Mouse (Mus musculus) kidney, postnatal 36 days (tissue): Measurements from ENCODE around the gene Rnf151.

Experiments used
- DNase-seq, 2 experiments: peaks; one replicate each; pipeline ENCODE4 v3.0.0; 2021 to 2022; ENCODE audit warnings: mixed read lengths in 2 of 2

Rnf151 gene

DNA sequence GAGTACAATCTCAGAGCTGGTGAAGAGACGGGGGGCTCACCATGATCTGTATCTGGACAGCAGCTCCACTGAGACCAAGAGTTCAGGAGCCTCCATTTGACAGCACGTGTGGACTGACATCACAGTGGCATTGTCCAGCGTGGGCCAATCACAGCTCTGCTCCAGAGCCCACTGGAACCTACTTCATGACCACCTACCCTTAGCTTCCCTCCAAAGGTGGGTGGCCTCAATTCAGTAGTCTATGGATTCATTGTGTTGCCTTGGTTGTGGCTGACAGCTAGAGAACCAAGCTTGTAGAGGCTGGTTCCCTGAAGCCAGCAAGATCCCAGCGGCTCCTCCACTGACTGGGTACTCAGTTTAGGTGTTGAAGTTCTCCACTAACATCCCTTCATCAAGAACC, at the start of gene Rnf151, which contains the start of gene Rps2:
Gene Rnf151, minus strand, starts transcription at position 121 of the 400 bp plus-strand sequence.
Gene Rps2, plus strand, starts transcription at position 174 of the 400 bp plus-strand sequence.
- DNase-seq, result no peak

DNA sequence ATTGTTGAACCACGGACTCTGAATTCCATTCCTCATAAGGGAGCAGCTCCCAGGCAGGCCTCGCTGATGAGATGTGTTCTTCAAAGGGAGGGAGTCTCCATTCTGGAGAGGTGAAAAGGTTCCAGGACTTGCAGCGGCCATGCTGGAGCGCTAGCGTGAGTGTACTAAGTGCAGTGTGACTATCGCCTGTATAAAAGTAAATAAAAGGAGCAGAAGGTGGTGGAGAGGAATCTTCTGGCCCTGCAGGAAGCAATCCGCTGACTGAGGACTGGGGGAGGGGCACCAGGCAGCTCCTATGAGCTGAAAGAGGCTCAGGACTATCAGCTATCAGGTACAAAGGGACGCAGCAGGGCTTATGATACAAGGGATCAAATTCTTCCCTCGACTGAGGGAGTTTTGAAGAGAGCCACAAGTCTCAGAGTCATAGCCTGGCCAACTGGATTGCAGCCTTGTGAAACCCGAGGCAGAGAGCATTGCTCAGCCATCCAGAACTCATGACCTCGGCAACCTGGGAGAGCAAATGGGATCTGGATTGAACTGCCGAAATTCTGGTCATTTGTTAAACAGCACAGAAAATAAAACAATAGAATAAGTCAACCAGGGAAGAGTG, 48.5 kb upstream of the Rnf151 start:
- DNase-seq, result peak; percentile 62 to 72

DNA sequence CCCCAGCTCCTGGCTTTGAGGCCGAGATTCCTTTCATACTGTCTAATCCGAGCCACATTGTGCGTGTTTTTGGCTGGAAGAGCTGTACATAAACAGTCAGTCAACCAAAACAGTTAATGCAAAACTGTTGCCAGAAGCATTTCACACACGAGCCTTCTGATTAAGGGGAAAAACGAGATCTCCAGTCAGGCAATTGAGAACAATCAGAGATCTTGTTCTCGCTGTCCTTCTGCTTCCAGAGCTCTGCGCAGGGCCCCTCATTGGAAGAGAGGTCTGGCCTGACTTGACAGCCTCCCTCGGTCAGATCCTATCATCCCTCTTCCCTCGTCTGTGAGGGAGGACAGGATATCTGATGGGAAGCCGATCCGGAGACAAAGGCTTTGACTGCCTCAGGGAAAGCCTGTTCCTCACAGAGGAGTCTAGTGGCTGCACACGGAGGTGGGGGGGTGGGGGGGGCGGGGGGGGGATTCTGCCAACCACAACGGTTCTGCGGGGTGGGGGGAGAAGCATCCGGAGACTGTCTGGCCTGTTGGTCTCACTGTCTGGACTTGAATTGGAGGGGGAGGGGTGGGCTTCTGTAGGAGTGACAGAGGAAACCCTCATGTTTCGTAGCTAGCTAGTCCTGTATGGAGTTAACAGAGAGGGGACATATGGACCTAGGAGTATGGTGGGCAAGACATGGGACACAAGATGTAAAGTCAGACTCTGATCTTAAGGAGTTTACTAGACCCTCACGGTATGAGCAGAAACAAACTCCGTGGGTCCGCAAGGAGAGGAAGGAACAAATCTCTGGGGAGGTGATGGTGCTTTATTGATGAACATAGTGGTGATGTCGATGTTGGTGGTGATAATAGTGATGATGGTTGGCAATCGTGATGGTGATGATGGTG, 47.4 kb upstream of the Rnf151 start:
- no peak for DNase-seq

DNA sequence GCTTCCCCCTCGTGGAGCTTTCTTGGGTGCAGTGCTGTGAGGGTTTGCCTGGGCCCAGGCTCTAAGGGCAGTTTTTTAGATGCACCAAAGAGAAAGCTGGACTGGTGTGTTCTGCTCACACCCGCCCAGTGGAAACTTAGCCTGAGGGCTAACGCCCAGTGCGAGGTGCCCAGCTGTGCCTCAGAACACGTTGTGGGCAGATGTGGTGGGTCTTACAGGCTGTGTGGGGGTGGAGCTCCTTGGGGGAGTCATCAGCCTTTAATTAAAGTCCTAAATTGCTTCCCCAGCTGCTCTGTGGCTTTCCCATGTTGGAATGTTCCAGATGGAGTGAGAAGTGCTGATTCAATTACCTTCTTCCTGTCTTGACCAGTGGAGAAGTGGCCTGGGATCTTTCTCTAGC, 43.3 kb upstream of the Rnf151 start:
- no peak for DNase-seq

DNA sequence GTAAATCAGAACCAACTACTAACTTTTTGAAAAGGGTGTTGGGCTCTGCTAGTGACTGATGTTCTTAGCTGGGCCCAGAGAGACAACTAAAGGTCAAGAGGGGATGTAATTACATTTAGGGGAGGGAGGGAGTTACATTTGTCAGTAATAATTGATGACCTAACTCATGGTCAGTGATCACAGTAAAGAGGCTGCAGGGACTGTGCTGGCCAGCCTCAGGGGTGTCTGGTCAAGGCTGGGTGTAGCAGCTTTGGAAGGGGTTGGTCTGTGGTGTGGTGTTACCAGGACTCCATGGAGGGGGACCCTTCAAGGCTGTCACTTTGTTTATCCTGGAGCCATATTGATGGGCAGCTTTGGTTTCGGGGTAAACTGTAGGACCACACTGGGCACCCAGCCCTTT, 39.5 kb upstream of the Rnf151 start:
- DNase-seq, result no peak

DNA sequence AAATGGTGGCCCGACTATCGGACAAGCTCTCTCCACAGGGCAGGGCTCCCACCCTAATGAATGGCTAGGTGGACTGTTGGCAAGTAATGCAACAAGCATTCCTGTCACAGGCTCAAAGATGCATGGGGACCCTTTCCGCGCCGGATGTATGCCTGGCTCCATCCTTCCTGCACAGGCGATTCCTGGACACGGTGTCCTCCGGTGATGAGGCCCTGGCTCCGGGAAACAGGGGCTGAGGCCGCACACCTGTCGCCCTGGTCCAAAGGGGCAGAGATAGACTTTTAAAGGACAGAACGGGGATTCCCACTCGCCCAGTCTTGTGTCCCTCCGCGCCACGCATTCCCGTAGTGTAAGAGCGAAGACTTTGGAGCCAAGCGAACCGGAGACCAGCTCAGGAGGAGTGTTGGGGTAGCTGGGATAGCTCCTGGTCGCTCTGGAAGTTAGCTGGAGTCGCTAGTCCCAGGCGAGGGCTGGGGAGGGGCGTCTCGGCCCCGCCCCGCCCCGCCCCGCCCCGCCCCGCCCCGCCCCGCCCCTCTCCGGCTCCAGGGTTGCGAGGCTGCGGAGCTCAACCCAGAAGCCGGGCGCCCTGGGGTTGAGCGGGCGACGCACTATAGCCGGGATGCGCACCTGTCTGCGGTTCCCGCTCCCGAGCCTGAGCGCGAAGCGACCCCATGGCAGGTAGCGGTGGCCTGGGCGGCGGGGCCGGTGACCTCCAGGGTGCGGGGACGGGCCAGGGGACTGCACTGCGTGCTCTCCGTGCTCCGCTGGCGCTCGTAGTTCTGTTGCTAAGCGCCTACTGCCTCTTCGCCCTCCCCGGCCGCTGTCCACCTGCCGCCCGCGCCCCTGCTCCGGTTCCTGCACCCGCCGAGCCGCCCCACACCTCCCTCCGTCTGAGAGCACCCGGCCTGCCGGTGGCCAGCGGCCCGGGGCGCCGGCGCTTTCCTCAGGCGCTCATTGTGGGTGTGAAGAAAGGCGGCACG, 34.8 kb upstream of the Rnf151 start, which contains the start of gene Hs3st6:
Gene Hs3st6, plus strand, starts transcription at position 574 of the 980 bp plus-strand sequence.
- peak; percentile 40 to 64 for DNase-seq

DNA sequence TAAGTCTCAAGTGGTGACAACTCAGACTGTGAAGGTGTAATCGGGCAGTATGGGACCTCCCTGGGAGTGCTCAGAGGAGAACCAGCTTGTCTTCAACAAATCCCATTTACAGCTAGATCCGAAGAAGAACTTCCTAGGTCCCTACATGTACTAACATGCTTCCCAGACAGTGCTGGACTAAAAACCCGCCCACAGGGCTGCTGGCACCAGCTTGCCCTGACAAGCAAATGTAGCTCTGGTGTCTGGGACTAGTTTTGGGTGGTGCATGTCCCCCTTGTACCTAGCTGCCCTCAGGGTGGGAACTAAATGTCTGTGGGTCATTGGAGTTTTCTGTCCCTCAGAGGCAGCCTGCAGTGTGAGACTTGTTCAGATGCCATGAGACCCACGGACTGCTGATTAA, 33.7 kb upstream of the Rnf151 start:
- no peak for DNase-seq

DNA sequence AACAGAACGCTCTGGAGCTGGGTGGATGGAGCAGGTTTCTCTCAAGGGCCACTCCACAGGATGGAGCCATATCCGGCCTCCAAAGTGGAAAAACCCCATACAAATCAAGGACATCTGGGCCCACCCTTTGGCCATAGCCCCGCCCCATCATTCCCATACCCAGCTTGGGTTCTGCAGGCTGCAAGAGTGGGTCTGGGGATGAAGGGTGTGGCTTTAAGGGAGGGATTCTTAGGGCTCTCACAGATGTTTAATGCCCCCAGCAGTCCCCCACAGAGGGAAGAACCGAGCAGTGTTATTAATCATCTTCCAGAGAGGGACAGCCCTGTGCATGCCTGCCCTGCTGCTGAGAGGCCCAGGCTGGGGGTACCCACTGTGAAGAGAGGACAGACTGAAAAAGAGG, 29.1 kb upstream of the Rnf151 start:
- DNase-seq, result no peak

DNA sequence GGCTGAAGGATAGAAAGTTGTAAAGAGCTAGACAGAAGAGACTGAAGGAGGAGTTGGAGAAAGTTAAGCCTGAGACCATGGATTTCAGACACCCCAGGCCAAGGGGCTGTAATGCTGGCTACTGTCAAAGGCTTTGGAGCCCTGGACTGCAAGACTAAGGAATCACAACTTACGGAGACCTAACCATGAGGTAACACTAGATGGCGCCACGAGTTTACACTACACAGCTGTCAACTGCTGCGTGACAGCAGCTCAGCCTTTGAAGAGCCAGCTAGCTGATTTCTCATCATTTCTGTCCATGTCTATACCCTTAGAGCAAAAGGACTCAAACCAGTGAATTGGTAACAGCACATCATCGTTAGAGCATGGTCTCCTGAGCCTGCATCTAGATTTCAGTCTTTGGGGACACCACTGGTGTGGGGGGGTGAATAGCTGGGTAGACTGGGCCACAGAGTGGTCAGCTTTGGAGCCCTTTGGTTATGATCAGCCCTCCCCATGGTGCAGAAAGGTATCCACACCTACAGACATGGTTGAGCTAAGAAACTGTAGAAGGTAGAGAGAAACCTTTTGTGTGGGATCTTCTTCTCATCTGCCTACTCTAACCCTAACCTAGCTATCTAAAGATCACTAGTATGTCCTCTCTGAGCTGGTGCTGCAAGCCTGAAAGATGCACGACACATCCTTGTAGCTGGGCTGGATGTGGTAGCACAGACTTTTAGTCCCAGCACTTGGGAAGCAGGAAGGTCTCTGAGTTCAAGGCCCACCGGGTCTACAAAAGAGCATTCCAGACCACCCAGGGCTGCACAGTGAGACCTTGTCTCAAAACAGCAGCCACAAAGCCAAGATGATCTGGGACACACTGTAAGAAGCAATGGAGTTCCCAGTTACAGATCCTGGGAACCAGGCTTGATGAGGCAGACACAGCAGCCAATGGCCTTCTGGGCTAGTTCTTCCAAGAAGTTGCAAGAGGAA, 27.9 kb upstream of the Rnf151 start:
- DNase-seq, result peak; percentile 87 to 92

DNA sequence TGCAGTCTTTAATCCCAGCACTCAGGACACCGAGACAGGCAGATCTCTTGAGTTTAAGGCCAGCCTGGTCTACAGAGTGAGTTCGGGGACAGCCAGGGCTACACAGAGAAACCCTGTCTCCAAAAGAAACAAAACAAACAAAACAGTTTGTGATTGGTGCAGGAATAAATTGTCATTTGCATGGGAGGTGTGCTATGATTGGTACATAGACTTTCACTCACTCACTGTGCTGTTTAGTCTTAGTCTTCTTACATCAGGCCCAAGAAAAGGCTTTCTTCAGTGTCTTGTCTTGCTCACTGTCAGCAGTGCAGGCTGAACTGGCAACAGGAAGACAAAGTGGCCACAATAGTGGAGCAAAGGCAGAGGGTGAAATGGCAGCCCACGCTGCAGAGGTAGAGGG, 26.5 kb upstream of the Rnf151 start:
- no peak for DNase-seq

DNA sequence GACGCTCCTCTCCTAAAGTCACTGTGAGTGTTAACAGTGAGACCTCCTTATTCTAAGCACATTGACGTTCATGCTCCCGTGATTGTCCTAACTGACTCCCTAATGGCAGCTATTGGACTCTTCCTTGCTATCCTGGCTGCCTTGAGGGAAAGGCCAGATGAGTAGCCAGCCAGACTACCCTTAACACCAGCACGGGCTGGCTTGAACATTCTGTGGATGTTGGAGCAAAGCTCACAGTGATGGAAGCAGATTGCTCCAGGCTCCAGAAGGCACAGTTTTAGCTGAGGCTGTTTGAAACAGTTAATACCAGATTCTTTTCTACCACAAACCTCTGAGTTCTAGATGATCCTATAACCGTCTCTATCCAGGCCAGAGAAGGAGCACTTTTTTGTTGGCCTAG, 26.0 kb upstream of the Rnf151 start:
- DNase-seq, result peak in 1 of 2 experiments; percentile 34

DNA sequence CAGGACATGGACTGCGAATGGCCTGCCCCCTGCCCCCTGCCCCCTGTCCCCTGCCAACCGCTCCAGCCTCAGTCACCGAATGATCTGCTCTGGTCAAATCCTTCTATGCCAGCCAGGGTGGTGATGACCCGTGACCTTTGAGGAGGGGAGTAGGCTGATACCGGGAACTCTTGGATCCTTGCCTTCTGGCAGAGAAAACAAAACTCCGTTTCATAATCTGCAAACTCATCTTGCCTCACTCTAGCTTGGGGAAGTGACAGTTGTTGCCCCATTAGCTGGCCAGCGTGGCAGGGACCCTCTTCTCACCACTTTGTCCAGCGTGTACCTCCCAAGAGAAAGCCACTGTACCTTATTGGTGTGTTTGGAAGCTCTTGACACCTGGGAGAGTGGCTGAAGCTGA, 24.4 kb upstream of the Rnf151 start:
- peak; percentile 28 to 50 for DNase-seq

DNA sequence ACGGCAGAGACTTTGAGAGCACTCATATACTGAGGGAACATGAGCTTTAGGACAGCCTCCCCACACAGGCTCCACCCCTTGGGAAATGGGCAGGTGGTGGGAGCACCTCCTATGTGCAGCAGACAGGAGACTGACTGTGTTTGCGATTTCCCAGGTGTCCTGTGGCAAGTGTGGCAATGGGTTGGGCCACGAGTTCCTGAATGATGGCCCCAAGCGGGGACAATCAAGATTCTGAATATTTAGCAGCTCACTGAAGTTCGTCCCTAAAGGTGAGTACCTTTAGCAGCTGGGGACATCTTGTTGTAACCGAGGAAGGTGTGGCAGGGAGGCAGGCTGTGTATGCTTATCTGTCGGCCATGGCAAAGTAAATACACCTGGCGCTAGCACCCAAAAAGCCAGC, 22.1 kb upstream of the Rnf151 start:
- no peak for DNase-seq

DNA sequence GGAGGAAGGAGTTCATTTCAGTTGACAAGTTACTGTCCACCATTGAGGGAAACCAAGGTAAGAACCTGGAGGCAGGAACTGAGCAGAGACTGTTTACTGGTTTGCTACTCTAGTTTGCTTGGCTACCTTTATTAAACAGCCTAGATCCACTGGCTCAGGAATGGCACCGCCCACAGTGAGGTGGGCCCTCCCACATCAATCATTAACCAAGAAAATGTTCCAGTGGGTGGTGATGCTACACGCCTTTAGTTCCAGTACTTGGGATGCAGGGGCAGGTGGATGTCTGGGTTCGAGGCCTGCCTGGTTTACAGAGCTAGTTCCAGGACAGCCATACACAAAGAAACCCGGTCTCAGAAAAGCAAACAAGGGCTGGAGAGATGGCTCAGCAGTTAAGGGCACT, 20.4 kb upstream of the Rnf151 start:
- DNase-seq, result peak; percentile 82 to 84

DNA sequence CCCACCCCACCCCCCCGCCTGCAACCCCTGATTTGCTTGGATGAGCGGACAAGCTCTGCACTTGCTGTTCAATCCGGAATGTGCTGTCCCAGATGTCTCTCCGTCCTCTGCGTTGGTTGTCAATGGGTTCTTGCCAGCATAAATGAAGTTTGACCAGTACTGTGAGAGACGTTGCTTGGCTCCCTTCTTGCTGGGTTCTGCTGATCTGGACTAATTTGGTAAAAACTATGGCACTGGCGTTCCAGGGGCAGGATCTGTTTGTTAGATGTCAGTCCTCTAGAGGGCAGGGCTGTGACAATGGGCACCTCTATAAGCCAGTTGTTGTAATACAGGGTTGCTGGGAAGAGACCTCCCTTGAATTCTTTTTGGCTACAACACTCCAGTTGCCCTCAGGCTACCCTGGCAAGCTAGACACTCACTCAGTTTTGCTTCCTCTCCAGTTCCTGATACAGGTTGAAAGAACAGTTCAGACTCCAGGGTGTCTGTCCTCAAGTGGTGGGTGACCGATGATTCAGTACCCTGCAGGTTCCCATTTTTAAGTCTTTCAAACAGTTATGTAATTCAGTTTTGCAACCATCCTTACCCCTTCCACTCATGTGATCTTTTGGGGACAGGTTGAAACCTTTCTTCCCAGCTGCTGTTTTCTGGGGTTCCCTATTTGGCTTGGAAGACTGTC, 19.4 kb upstream of the Rnf151 start:
- DNase-seq, result peak; percentile 59 to 73

DNA sequence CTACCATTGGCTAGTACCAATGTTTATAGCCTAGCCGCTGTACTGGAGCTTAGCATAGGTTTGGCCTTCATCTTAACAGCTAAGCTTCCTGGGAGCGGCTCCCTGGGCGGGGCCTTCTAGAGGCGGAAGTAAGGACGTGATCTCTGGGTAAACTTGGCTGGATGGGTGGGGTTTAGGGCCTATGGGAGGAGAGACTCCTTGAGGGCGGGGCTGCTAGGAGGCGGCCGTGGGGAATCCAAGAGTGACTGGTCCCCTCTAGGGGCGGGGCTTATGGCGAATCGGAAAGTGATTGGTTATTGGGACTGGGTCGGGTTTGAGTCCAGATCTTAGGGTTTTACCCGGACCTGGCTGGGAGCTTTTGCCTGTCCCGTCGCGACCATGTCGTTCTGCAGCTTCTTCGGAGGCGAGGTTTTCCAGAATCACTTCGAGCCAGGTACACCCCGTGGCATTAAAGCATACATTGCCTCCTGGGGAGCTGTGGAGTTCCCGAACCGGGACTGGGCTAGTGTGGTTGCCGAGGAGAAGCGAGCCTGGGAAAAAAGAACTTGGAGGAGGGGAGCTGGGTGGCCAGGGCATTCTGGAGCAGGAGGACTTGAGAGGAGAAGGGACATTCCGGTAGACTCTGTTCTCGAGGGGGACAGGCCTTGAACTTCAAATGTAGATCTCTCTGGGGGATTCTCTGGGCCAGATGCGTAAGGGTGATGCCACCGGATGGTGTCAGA, 18.6 kb upstream of the Rnf151 start, which contains the start of gene Msrb1:
Gene Msrb1, plus strand, starts transcription at position 313 of the 722 bp plus-strand sequence.
- peak; percentile 98 to 99 for DNase-seq

DNA sequence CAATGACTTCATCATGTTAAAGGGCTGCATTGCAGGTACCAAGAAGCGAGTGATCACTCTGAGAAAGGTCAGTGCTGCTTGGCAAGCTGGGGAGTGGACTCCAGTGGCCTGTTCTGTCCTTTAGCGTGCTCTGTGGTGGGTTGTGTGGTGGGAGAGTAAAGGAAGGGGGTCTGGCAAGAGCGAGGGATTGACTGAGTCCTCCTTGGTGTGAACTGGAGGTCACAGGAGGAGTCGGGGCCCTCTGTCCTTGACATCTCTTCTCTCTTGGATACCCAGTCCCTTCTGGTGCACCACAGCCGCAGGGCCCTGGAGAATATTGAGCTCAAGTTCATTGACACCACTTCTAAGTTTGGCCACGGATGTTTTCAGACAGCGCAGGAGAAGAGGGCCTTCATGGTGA, 17.6 kb upstream of the Rnf151 start:
- no peak for DNase-seq

DNA sequence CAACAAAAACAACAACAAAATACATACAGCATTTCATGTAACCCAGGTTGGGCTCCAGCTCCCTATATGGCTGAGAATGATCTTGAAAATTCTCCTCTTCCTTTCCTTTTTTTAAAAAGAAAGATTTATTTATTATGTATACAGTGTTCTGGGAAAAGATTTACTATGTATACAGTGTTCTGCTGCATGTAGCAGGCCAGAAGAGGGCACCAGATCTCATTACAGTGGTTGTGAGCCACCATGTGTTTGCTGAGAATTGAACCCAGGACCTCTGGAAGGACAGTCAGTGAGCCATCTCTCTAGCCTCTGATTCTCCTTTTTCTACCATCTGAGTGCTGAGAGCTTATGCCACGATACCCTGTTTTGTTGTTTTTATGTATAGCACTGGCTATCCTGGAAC, 16.6 kb upstream of the Rnf151 start:
- no peak for DNase-seq

DNA sequence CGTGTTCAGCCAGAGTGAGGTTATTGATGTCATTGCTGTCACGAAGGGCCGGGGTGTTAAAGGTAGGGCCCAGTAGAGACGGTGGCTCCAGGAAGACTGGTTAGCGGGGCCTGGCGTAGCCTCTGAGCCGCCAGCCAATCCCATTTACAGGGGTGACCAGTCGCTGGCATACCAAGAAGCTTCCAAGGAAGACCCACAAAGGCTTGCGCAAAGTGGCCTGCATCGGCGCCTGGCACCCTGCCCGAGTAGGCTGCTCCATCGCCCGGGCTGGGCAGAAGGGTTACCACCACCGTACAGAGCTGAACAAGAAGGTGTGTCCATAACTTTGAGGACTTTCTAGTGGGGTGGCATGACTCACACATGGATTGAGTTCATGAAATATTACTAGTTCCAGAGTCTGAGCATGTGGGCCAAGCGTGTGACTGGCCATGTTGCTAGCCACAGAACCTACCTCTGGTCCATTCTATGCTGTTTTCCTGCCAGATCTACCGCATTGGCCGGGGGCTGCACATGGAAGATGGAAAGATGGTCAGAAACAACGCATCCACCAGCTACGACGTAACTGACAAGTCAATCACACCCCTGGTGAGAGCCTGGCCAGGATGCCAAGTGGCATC, 15.7 kb upstream of the Rnf151 start:
- no peak for DNase-seq
